Mouse (Mus musculus) heart, postnatal 10 days (tissue): ENCODE data around the gene Sh2d6. TPM values are rescaled to one million over a fixed set of nuclear protein-coding genes. Genes with fewer than 3 reads are reported as not detected.

Experiments used
- DNase-seq, 2 experiments: peaks; one replicate each; pipeline ENCODE4 v3.0.0; 2021
- intact Hi-C: fragments of 180-260 bp; cut with DNase I; formaldehyde crosslinking; loops from one replicate; pipeline ENCODE4 v1.15.1; 2025
- total RNA-seq, 2 experiments: library from RNA; stranded (reverse); gene quantifications; 2 replicates each; pipeline ENCODE4 v1.2.3; 2021

Sh2d6 gene
- under 1 TPM in 1 of 2 experiments, not detected in 1; 0.40 TPM for total RNA-seq

- no peak for DNase-seq
- intact Hi-C loops = no loop called here
Observed at GRCm38 (mm10) chr6:72521607-72522006, at the start of gene Sh2d6. TSS of gene Sh2d6 (minus strand) at chr6:72521707.

- peak; percentile 59 to 70 for DNase-seq
- intact Hi-C loops = no loop called here
Observed at GRCm38 (mm10) chr6:72570644-72571397, 49.3 kb upstream of the Sh2d6 start.

GRCm38 (mm10) chr6:72568736-72569135, 47.2 kb upstream of the Sh2d6 start:
- intact Hi-C loops = no loop called here
- DNase-seq = peak in 1 of 2 experiments; percentile 31

- DNase-seq = peak in 1 of 2 experiments; percentile 34
- intact Hi-C loops = no loop called here
Observed at GRCm38 (mm10) chr6:72567508-72567907, 46.0 kb upstream of the Sh2d6 start.

- DNase-seq = peak; percentile 93 to 97
- intact Hi-C loops = loop anchor here (1.0 kb wide), 3 partner anchors 31 to 159 kb away; no protein-coding TSS in a partner anchor
Observed at GRCm38 (mm10) chr6:72566044-72566443, 44.5 kb upstream of the Sh2d6 start.

GRCm38 (mm10) chr6:72565506-72565905, 44.0 kb upstream of the Sh2d6 start:
- no peak for DNase-seq
- intact Hi-C loops = no loop called here

GRCm38 (mm10) chr6:72562894-72563293, 41.4 kb upstream of the Sh2d6 start:
- no peak for DNase-seq
- intact Hi-C loops = no loop called here

GRCm38 (mm10) chr6:72562486-72562885, 41.0 kb upstream of the Sh2d6 start:
- no peak for DNase-seq

GRCm38 (mm10) chr6:72560801-72561200, 39.3 kb upstream of the Sh2d6 start:
- intact Hi-C loops = no loop called here
- DNase-seq = no peak

More at GRCm38 (mm10) chr6:72562486-72562885, 41.0 kb upstream of the Sh2d6 start:
- intact Hi-C loops = no loop called here

- intact Hi-C loops = loop anchor here (2.0 kb wide), 1 partner anchor 16 kb away; no protein-coding TSS in a partner anchor
Observed at GRCm38 (mm10) chr6:72553079-72553412, 31.5 kb upstream of the Sh2d6 start.

GRCm38 (mm10) chr6:72552171-72553078, 30.9 kb upstream of the Sh2d6 start:
- DNase-seq = peak; percentile 77 to 78
- intact Hi-C loops = loop anchor here (2.0 kb wide), 1 partner anchor 16 kb away; no protein-coding TSS in a partner anchor

More at GRCm38 (mm10) chr6:72553079-72553412, 31.5 kb upstream of the Sh2d6 start:
- DNase-seq = no peak

- intact Hi-C loops = no loop called here
- no peak for DNase-seq
Observed at GRCm38 (mm10) chr6:72550503-72551100, 29.1 kb upstream of the Sh2d6 start.

GRCm38 (mm10) chr6:72550025-72550424, 28.5 kb upstream of the Sh2d6 start:
- intact Hi-C loops = no loop called here
- DNase-seq = no peak

- intact Hi-C loops = no loop called here
- DNase-seq = peak in 1 of 2 experiments; percentile 54
Observed at GRCm38 (mm10) chr6:72549041-72549580, 27.6 kb upstream of the Sh2d6 start.

GRCm38 (mm10) chr6:72547862-72548261, 26.4 kb upstream of the Sh2d6 start:
- DNase-seq = no peak
- intact Hi-C loops = no loop called here

- DNase-seq = no peak
- intact Hi-C loops = no loop called here
Observed at GRCm38 (mm10) chr6:72547121-72547520, 25.6 kb upstream of the Sh2d6 start.

- DNase-seq = no peak
- intact Hi-C loops = no loop called here
Observed at GRCm38 (mm10) chr6:72545377-72545776, 23.9 kb upstream of the Sh2d6 start.

- peak; percentile 56 to 67 for DNase-seq
- intact Hi-C loops = no loop called here
Observed at GRCm38 (mm10) chr6:72544283-72544987, 22.9 kb upstream of the Sh2d6 start, which contains the start of gene Capg. TSS of gene Capg (plus strand) at chr6:72544391.

GRCm38 (mm10) chr6:72543265-72543850, 21.9 kb upstream of the Sh2d6 start:
- no peak for DNase-seq
- intact Hi-C loops = no loop called here
